ENCODE assay signal across 21 mouse cellular contexts in the genomic region with DNA sequence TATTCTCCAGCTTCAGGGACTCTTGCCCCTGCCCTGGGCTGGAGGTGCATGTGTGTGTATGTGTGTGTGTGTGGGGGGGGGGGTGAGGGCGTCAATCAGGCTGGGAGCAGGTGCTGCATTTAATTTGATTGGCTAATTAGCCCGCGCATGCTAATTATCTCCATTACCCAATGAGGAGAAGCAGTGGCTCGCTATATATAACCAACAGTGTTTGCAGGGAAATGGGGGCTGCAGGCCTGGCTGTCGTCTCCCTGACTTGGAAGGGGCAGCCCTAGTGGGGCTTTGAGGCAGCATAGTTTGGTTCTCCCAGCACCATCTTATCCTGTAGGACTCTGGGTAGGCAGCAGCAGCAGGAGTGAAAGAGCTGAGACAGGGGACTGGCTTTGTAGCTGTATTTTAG. TPM values are rescaled to one million over a fixed set of nuclear protein-coding genes. Genes with fewer than 3 reads are reported as not detected.
A peak's percentile ranks its signal among the peaks of the same experiment; 100 is the strongest.
DNase-seq lines count a peak whose midpoint lies in the region; ATAC-seq and TF ChIP-seq lines count a peak whose summit lies in the region.
"Had no signal": no experiment of that assay in that cellular context is flagged by ENCODE, and none has a peak within 500 bp of the region (broad histone marks: within the 10 kb centered on the region; RNA-seq: fewer than 3 reads in every experiment).

No protein-coding gene starts in this region.

- 0 out of 2 replicates have a peak overlapping the region, but pooled peaks have one; percentile 3 for H3K9ac ChIP-seq in neural tube, embryonic 12.5 days
- H3K9ac ChIP-seq in forebrain, postnatal 0 days, result no peak overlapping the region
- H3K9ac ChIP-seq in midbrain, embryonic 16.5 days (ENCODE audit: low read depth, low read length), result 0 out of 2 replicates have a peak overlapping the region, but pooled peaks have one; percentile 3
- H3K9ac ChIP-seq in lung, postnatal 0 days (replicated peaks; ENCODE audit: low read depth), result no peak overlapping the region
- H3K9ac ChIP-seq: embryonic facial prominence, embryonic 15.5 days; limb, embryonic 15.5 days; liver, embryonic 15.5 days had no signal

- no peak for DNase-seq in neural tube, embryonic 10.5 days (ENCODE audit: extremely low spot score, low spot score)
- peak; percentile 58 for DNase-seq in forebrain, postnatal 0 days
- no peak for DNase-seq in lung, postnatal 0 days (ENCODE audit: low spot score)
- no peak for DNase-seq in adrenal gland, adult 8-10 months
- DNase-seq in right cerebral cortex, adult 18-20 months, result no peak
- DNase-seq: adrenal gland, postnatal 10 days; cerebellum, postnatal 10 days; embryo, embryonic 11 days; heart, postnatal 10 days; kidney, adult 18-20 months; thymus, postnatal 25 days had no signal

- H3K27ac ChIP-seq in neural tube, embryonic 12.5 days, result 0 out of 2 replicates have a peak overlapping the region, but pooled peaks have one; percentile 29
- peak overlapping the region; percentile 66 for H3K27ac ChIP-seq in forebrain, postnatal 0 days (ENCODE audit: low read depth, low read length)
- no peak overlapping the region for H3K27ac ChIP-seq in midbrain, embryonic 16.5 days (ENCODE audit: low read length)
- no peak overlapping the region for H3K27ac ChIP-seq in lung, postnatal 0 days (ENCODE audit: low read length)
- H3K27ac ChIP-seq: embryonic facial prominence, embryonic 15.5 days; kidney, postnatal 0 days; limb, embryonic 15.5 days; liver, embryonic 15.5 days had no signal

- no peaks in the 10 kb centered on the region for H3K9me3 ChIP-seq in neural tube, embryonic 12.5 days
- no peaks in the 10 kb centered on the region for H3K9me3 ChIP-seq in forebrain, postnatal 0 days (ENCODE audit: low read length)
- no peaks in the 10 kb centered on the region for H3K9me3 ChIP-seq in midbrain, embryonic 16.5 days (replicated peaks; ENCODE audit: control insufficient read depth, low read length, poor library complexity, severe bottlenecking)
- no peaks in the 10 kb centered on the region for H3K9me3 ChIP-seq in lung, postnatal 0 days (ENCODE audit: low read length)
- H3K9me3 ChIP-seq: embryonic facial prominence, embryonic 15.5 days; limb, embryonic 15.5 days; liver, embryonic 15.5 days had no signal

- peak; percentile 38; the same call in 1 of the 2 replicates for ATAC-seq in neural tube, embryonic 12.5 days (ENCODE audit: low FRiP score, low read depth)
- ATAC-seq in forebrain, postnatal 0 days, result peak; percentile 12; the same call in 1 of the 2 replicates
- no peak for ATAC-seq in midbrain, embryonic 16.5 days
- ATAC-seq in lung, postnatal 0 days, result no peak

- no peak for TF ChIP-seq CTCF in forebrain, postnatal 0 days (IDR thresholded peaks at IDR 0.05; ENCODE audit: low read depth)
- no peak for TF ChIP-seq CTCF in lung, postnatal 0 days (IDR thresholded peaks at IDR 0.05)

- 37% methylated on average over 5 of the region's 5 CpGs for WGBS in neural tube, embryonic 12.5 days
- WGBS in forebrain, postnatal 0 days, result 16% methylated on average over 5 of the region's 5 CpGs
- WGBS in midbrain, embryonic 16.5 days, result 35% methylated on average over 5 of the region's 5 CpGs
- 57% methylated on average over 4 of the region's 5 CpGs for WGBS in lung, postnatal 0 days

- H3K36me3 ChIP-seq in neural tube, embryonic 12.5 days, result 0 out of 2 replicates have a peak, but pooled peaks cover 7% of the 10 kb centered on the region
- peaks cover 12% of the 10 kb centered on the region for H3K36me3 ChIP-seq in forebrain, postnatal 0 days (ENCODE audit: insufficient read depth)
- H3K36me3 ChIP-seq in midbrain, embryonic 16.5 days (ENCODE audit: control insufficient read depth, insufficient read depth, low read length), result no peaks in the 10 kb centered on the region; the same call in 1 of the 2 replicates
- no peaks in the 10 kb centered on the region for H3K36me3 ChIP-seq in lung, postnatal 0 days (ENCODE audit: insufficient read depth, low read length)
- H3K36me3 ChIP-seq: embryonic facial prominence, embryonic 15.5 days; limb, embryonic 15.5 days; liver, embryonic 15.5 days had no signal

- no peak for TF ChIP-seq EP300 in lung, postnatal 0 days (IDR thresholded peaks at IDR 0.05)

- H3K4me3 ChIP-seq in neural tube, embryonic 12.5 days, result no peak overlapping the region
- H3K4me3 ChIP-seq in forebrain, postnatal 0 days (ENCODE audit: low read depth, low read length), result no peak overlapping the region
- H3K4me3 ChIP-seq in midbrain, embryonic 16.5 days (ENCODE audit: low read depth, low read length), result no peak overlapping the region
- no peak overlapping the region for H3K4me3 ChIP-seq in lung, postnatal 0 days (ENCODE audit: low read depth, low read length)
- H3K4me3 ChIP-seq: embryonic facial prominence, embryonic 15.5 days; layer of hippocampus, adult 2 months; limb, embryonic 15.5 days; liver, embryonic 15.5 days; myocyte had no signal

- peaks cover 78% of the 10 kb centered on the region for H3K27me3 ChIP-seq in neural tube, embryonic 12.5 days (replicated peaks)
- no peaks in the 10 kb centered on the region for H3K27me3 ChIP-seq in forebrain, postnatal 0 days (ENCODE audit: insufficient read depth, low read length)
- H3K27me3 ChIP-seq in midbrain, embryonic 16.5 days (ENCODE audit: control insufficient read depth, insufficient read depth, low read depth, low read length), result no peaks in the 10 kb centered on the region
- peaks cover 46% of the 10 kb centered on the region for H3K27me3 ChIP-seq in lung, postnatal 0 days (replicated peaks; ENCODE audit: insufficient read depth, low read length)

- peaks cover 67% of the 10 kb centered on the region for H3K4me1 ChIP-seq in neural tube, embryonic 12.5 days
- peaks cover 69% of the 10 kb centered on the region for H3K4me1 ChIP-seq in forebrain, postnatal 0 days (ENCODE audit: insufficient read depth)
- peaks cover 87% of the 10 kb centered on the region for H3K4me1 ChIP-seq in midbrain, embryonic 16.5 days (ENCODE audit: control insufficient read depth, insufficient read depth, low read length)
- no peaks in the 10 kb centered on the region for H3K4me1 ChIP-seq in lung, postnatal 0 days (ENCODE audit: insufficient read depth, low read depth, low read length)

- peak overlapping the region; percentile 13; the same call in 1 of the 2 replicates for H3K4me2 ChIP-seq in neural tube, embryonic 12.5 days (replicated peaks)
- H3K4me2 ChIP-seq in forebrain, postnatal 0 days (ENCODE audit: low read depth), result peak overlapping the region; percentile 10
- no peak overlapping the region for H3K4me2 ChIP-seq in midbrain, embryonic 16.5 days (ENCODE audit: low read length)
- no peak overlapping the region for H3K4me2 ChIP-seq in lung, postnatal 0 days (replicated peaks; ENCODE audit: low read depth, low read length)
- H3K4me2 ChIP-seq: embryonic facial prominence, embryonic 15.5 days; heart, embryonic 11.5 days; limb, embryonic 15.5 days; liver, embryonic 15.5 days had no signal

RNA-seq across cellular contexts. Expression of gene Nrxn2, which starts 7.1 kb away (rescaled TPM):
- 31.2 and 32.9 TPM in 2 replicates for polyA plus RNA-seq in neural tube, embryonic 12.5 days (2016; fragmentation: Nextera tagmentation; extraction: Ambion mirVana)
- total RNA-seq in forebrain, postnatal 0 days (2014; rRNA removed), result 213 and 256 TPM in 2 replicates
- polyA plus RNA-seq in forebrain, postnatal 0 days (2015; fragmentation: Nextera tagmentation; extraction: Ambion mirVana), result 45.1 and 49.4 TPM in 2 replicates
- 30.4 and 37.5 TPM in 2 replicates for polyA plus RNA-seq in midbrain, embryonic 16.5 days (2015; fragmentation: Nextera tagmentation; extraction: Ambion mirVana)
- polyA plus RNA-seq in lung, postnatal 0 days (2015; fragmentation: Nextera tagmentation; extraction: Ambion mirVana), result 3.8 and 4.7 TPM in 2 replicates
- 10 to 100 TPM in 3 of 4 experiments, 1 to 10 TPM in 1; 8.8 to 12.5 (median 11.5) TPM for total RNA-seq in adrenal gland, adult 8-10 months (2022)
- total RNA-seq: megakaryocyte progenitor cell, adult 5-6 weeks had no signal

RNA-seq across cellular contexts. Expression of gene Rasgrp2, which starts 26.5 kb away (rescaled TPM):
- 26.4 and 28.3 TPM in 2 replicates for polyA plus RNA-seq in neural tube, embryonic 12.5 days (2016; fragmentation: Nextera tagmentation; extraction: Ambion mirVana)
- 125 and 170 TPM in 2 replicates for total RNA-seq in forebrain, postnatal 0 days (2014; rRNA removed)
- polyA plus RNA-seq in forebrain, postnatal 0 days (2015; fragmentation: Nextera tagmentation; extraction: Ambion mirVana), result 130 and 150 TPM in 2 replicates
- 91.4 and 139 TPM in 2 replicates for polyA plus RNA-seq in midbrain, embryonic 16.5 days (2015; fragmentation: Nextera tagmentation; extraction: Ambion mirVana)
- 99.2 and 128 TPM in 2 replicates for polyA plus RNA-seq in lung, postnatal 0 days (2015; fragmentation: Nextera tagmentation; extraction: Ambion mirVana)
- total RNA-seq in adrenal gland, adult 8-10 months (2022), result 10 to 100 TPM; 31.5 to 52.2 (median 34.5) TPM

RNA-seq across cellular contexts. Expression of gene Pygm, which starts 41.4 kb away (rescaled TPM):
- 4.7 and 5.5 TPM in 2 replicates for polyA plus RNA-seq in neural tube, embryonic 12.5 days (2016; fragmentation: Nextera tagmentation; extraction: Ambion mirVana)
- total RNA-seq in forebrain, postnatal 0 days (2014; rRNA removed), result 6.2 and 8.8 TPM in 2 replicates
- polyA plus RNA-seq in forebrain, postnatal 0 days (2015; fragmentation: Nextera tagmentation; extraction: Ambion mirVana), result 4.7 and 7.6 TPM in 2 replicates
- polyA plus RNA-seq in midbrain, embryonic 16.5 days (2015; fragmentation: Nextera tagmentation; extraction: Ambion mirVana), result 7.3 and 7.5 TPM in 2 replicates
- polyA plus RNA-seq in lung, postnatal 0 days (2015; fragmentation: Nextera tagmentation; extraction: Ambion mirVana), result 20.5 and 32.1 TPM in 2 replicates
- 100 to 1,000 TPM in 2 of 4 experiments, 10 to 100 TPM in 2; 47.6 to 119 (median 92.8) TPM for total RNA-seq in adrenal gland, adult 8-10 months (2022)

Comparison
In these comparisons a context has a peak if more than half of its experiments do, and no peak if none do; other contexts are left out.
1. ATAC-seq: peak in neural tube, embryonic 12.5 days (single experiment) and forebrain, postnatal 0 days (single experiment); none in midbrain, embryonic 16.5 days (single experiment) and lung, postnatal 0 days (single experiment).
2. H3K27ac ChIP-seq: peak in neural tube, embryonic 12.5 days (single experiment) and forebrain, postnatal 0 days (single experiment); none in midbrain, embryonic 16.5 days (single experiment) and lung, postnatal 0 days (single experiment).
3. H3K4me2 ChIP-seq: peak in neural tube, embryonic 12.5 days (single experiment) and forebrain, postnatal 0 days (single experiment); none in midbrain, embryonic 16.5 days (single experiment) and lung, postnatal 0 days (single experiment).
4. H3K9ac ChIP-seq: peak in neural tube, embryonic 12.5 days (single experiment) and midbrain, embryonic 16.5 days (single experiment); none in forebrain, postnatal 0 days (single experiment) and lung, postnatal 0 days (single experiment).